Mouse (Mus musculus): ENCODE measurements around the gene Taok1.

GRCm38 (mm10) chr11:77529644-77530043, 78.0 kb downstream of the Taok1 start:
- TF ChIP-seq CTCF (IDR thresholded peaks at IDR 0.05; ENCODE audit: extremely low read depth, insufficient read depth, insufficient read length, insufficient replicate concordance) (no peak), POLR2A (IDR thresholded peaks at IDR 0.05; ENCODE audit: low read depth, low read length) (no peak)
